Mouse (Mus musculus) bone marrow, adult 2 months (tissue): ENCODE data around the gene Ube2c.

ENCODE experiments used
- CTCF ChIP-seq: fragments of 200-500 bp; IDR thresholded peaks from 2 replicates; pipeline ENCODE4 v1.5.1; 2011; ENCODE audit warnings: low read length, control low read depth; ENCODE audit not compliant: control insufficient read depth, insufficient read depth
- POLR2A ChIP-seq: fragments of 200-500 bp; IDR thresholded peaks from 2 replicates; pipeline ENCODE4 v1.6.1; 2011; ENCODE audit warnings: low read depth, mild to moderate bottlenecking, control low read depth, low read length, borderline replicate concordance; ENCODE audit not compliant: control insufficient read depth

- TF ChIP-seq POLR2A (no peak), CTCF (no peak)
Observed at GRCm38 (mm10) chr2:164786388-164786885, 16.7 kb downstream of the Ube2c start.
